Mouse (Mus musculus): Measurements from ENCODE around the gene Fasl. TPM values are rescaled to one million over a fixed set of nuclear protein-coding genes. Genes with fewer than 3 reads are reported as not detected.

The Fasl gene
- total and polyA plus RNA-seq, 2 experiments from 2014 or later = 0.56 to 0.63 TPM

DNA sequence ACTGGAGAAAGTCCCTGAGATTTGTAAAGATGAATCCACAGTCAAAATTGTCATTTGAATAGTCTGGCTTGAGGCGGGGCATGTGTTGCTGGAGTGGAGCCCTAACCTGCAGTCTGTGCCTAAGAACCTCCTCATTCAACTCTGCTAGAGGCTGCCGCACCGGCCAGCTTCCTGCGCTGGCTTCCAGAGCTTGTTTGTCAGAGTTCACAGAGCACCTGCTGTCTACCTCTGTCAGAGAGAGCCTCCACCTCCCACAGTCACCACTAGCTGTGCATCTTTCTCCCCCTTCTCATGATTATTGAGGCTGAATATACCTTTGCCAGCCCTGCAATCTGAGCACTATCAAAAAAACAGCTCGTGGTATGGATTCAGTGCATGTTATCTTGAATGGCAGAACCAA is 22.4 kb downstream of the Fasl start:
- Histone ChIP-seq H3K27me3 (ENCODE audit: insufficient read depth, low read length) (no peaks in the 10 kb centered on the region), H3K4me2 (ENCODE audit: low read depth, low read length) (no peak overlapping the region), H3K9me3 (ENCODE audit: low read length) (no peaks in the 10 kb centered on the region), H3K36me3 (ENCODE audit: insufficient read depth, low read length) (no peaks in the 10 kb centered on the region), H3K9ac (replicated peaks; ENCODE audit: low read length) (no peak overlapping the region), H3K4me3 (ENCODE audit: low read length) (no peak overlapping the region), H3K4me1 (ENCODE audit: insufficient read depth, low read length) (no peaks in the 10 kb centered on the region), H3K27ac (no peak overlapping the region)
- ATAC-seq (no peak), DNase-seq (ENCODE audit: low spot score) (no peak)
- WGBS = 50% methylated on average over 5 of the region's 5 CpGs
- no peak for TF ChIP-seq CTCF (IDR thresholded peaks at IDR 0.05; ENCODE audit: low read depth)

DNA sequence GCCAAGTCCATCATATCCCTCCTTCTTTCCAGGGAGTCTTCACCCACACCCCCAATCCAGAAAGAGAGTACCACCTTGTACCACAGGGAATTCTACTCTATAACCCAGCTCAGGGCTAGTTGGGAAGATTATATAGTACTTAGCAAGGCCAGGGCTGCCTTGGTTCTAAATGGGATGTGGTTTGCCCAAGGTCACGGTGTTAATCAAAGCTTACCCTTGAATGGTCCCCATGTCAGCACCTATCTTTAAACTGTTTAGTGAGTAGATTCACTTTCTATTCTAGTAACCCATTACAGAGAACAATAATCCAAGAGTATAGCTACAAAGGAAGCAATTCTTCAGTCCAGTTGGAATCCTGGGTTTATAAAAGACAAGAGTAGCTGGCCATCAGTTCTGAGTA is 23.3 kb downstream of the Fasl start:
- no peak overlapping the region for H3K9ac ChIP-seq (replicated peaks; ENCODE audit: low read length)
- no peak for DNase-seq (ENCODE audit: low spot score)
- H3K4me1 ChIP-seq (ENCODE audit: insufficient read depth, low read length) = no peaks in the 10 kb centered on the region
- ATAC-seq = no peak
- 89% methylated on average over 1 of the region's 1 CpGs for WGBS
- no peak overlapping the region for H3K27ac ChIP-seq
- no peak for TF ChIP-seq CTCF (IDR thresholded peaks at IDR 0.05; ENCODE audit: low read depth)
- no peak overlapping the region for H3K4me3 ChIP-seq (ENCODE audit: low read length)
- no peak overlapping the region for H3K4me2 ChIP-seq (ENCODE audit: low read depth, low read length)
- H3K36me3 ChIP-seq (ENCODE audit: insufficient read depth, low read length) = no peaks in the 10 kb centered on the region
- H3K9me3 ChIP-seq (ENCODE audit: low read length) = no peaks in the 10 kb centered on the region
- no peaks in the 10 kb centered on the region for H3K27me3 ChIP-seq (ENCODE audit: insufficient read depth, low read length)

DNA sequence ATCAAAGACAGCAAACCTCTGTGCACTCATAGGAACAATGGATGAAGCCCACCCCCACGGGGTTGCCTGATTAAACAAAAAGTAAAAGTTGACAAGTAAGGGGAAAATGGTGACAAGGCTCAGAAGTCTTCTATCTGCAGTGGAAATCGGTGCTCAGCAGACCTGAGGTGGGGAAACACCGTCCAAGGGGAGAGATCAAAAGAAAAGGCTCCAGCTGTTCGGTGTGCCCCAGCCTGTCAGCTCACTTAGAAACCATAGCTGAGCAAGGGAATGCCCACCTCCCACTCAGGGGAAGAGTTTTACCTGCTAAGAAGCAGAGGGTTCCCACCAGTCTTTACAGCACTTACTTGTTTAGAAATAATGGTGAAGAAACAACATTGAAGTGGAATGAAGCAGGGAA is 26.7 kb downstream of the Fasl start:
- WGBS = 37% methylated on average over 4 of the region's 4 CpGs
- TF ChIP-seq CTCF (IDR thresholded peaks at IDR 0.05; ENCODE audit: low read depth) = no peak
- no peak for ATAC-seq
- H3K4me2 ChIP-seq (ENCODE audit: low read depth, low read length) = no peak overlapping the region
- no peak overlapping the region for H3K9ac ChIP-seq (replicated peaks; ENCODE audit: low read length)
- H3K27ac ChIP-seq = no peak overlapping the region
- no peak for DNase-seq (ENCODE audit: low spot score)
- no peaks in the 10 kb centered on the region for H3K36me3 ChIP-seq (ENCODE audit: insufficient read depth, low read length)
- H3K27me3 ChIP-seq (ENCODE audit: insufficient read depth, low read length) = no peaks in the 10 kb centered on the region
- no peaks in the 10 kb centered on the region for H3K4me1 ChIP-seq (ENCODE audit: insufficient read depth, low read length)
- H3K9me3 ChIP-seq (ENCODE audit: low read length) = no peaks in the 10 kb centered on the region
- no peak overlapping the region for H3K4me3 ChIP-seq (ENCODE audit: low read length)

DNA sequence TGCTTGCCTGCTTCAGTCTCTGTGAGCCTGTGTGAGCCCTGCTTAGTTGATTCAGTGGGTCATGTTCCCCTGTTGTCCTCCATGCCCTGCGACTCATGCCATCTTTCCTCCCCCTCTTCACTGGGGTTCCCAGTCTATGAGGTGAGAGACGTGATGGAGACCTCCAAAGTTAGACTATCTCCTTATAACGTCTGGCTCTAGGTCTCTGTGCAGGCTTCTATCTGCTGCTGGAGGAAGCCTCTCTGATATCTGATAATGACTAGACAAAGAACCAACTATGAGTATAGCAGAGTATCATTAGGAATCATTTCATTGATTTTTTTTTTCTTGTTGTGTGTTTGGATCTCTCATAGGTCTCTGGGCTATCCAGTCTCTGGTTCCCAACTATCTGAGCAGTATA is 31.7 kb downstream of the Fasl start:
- no peak for TF ChIP-seq CTCF (IDR thresholded peaks at IDR 0.05; ENCODE audit: low read depth)
- Histone ChIP-seq H3K36me3 (ENCODE audit: insufficient read depth, low read length) (no peaks in the 10 kb centered on the region), H3K9me3 (ENCODE audit: low read length) (no peaks in the 10 kb centered on the region), H3K27me3 (ENCODE audit: insufficient read depth, low read length) (no peaks in the 10 kb centered on the region), H3K9ac (replicated peaks; ENCODE audit: low read length) (no peak overlapping the region), H3K4me2 (ENCODE audit: low read depth, low read length) (no peak overlapping the region), H3K4me3 (ENCODE audit: low read length) (no peak overlapping the region), H3K4me1 (ENCODE audit: insufficient read depth, low read length) (no peaks in the 10 kb centered on the region), H3K27ac (no peak overlapping the region)
- DNase-seq (ENCODE audit: low spot score) = no peak
- WGBS = 85% methylated on average over 3 of the region's 3 CpGs
- ATAC-seq = no peak

DNA sequence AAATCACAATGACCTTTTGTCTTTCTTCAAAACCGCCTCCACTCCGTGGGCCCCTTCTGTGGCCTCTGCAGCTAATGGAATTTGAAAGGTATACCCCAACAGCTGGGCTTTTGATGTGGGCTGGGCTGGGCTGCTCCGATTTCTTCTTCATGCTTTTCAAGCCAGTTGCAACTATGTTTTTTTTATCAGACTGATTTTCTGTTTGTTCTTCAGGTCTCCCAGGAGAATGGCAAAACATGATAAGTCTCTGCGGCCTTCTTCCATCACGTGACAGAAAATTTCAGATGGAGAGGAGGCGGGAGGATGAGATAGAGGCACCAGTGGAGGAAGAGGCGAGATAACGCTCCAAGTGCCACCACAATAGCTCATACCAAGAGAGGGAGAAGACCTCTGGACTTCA is 37.0 kb downstream of the Fasl start:
- Histone ChIP-seq H3K9ac (replicated peaks; ENCODE audit: low read length) (no peak overlapping the region), H3K4me1 (ENCODE audit: insufficient read depth, low read length) (no peaks in the 10 kb centered on the region), H3K36me3 (ENCODE audit: insufficient read depth, low read length) (no peaks in the 10 kb centered on the region), H3K4me2 (ENCODE audit: low read depth, low read length) (no peak overlapping the region), H3K4me3 (ENCODE audit: low read length) (no peak overlapping the region), H3K9me3 (ENCODE audit: low read length) (no peaks in the 10 kb centered on the region), H3K27ac (no peak overlapping the region), H3K27me3 (ENCODE audit: insufficient read depth, low read length) (no peaks in the 10 kb centered on the region)
- DNase-seq (ENCODE audit: low spot score) = no peak
- 61% methylated on average over 8 of the region's 8 CpGs for WGBS
- ATAC-seq = no peak
- no peak for TF ChIP-seq CTCF (IDR thresholded peaks at IDR 0.05; ENCODE audit: low read depth)

DNA sequence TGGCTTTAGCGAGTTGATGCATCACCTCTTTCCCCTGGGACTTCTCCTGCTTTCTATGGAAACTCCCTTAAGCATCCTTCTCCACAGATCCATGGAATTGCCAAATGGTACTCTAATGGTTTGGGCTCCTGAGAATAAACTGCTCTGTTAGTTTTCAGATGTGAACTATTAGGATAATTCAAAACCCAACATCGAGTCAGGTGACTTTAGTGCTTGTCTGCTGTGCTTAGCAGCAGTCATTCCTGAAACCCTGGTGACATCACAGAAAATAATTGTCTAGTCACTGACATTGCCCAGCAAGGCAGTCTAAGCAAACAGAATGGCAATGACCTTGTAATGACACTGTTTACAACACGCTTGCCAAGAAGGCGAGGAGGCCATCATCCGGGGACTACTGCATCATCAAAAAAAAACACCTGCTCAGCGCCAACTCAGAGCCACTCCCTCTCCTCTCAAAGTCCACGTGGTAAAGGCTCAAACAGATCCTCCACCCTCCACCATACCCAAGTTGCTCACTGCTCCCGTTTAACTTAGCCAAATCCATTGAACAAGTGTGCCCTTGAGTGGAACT is 37.7 kb downstream of the Fasl start:
- Histone ChIP-seq H3K9me3 (ENCODE audit: low read length) (no peaks in the 10 kb centered on the region), H3K27me3 (ENCODE audit: insufficient read depth, low read length) (no peaks in the 10 kb centered on the region), H3K9ac (replicated peaks; ENCODE audit: low read length) (no peak overlapping the region), H3K4me2 (ENCODE audit: low read depth, low read length) (no peak overlapping the region), H3K27ac (no peak overlapping the region), H3K4me1 (ENCODE audit: insufficient read depth, low read length) (no peaks in the 10 kb centered on the region), H3K36me3 (ENCODE audit: insufficient read depth, low read length) (no peaks in the 10 kb centered on the region), H3K4me3 (ENCODE audit: low read length) (no peak overlapping the region)
- no peak for ATAC-seq
- WGBS = 76% methylated on average over 8 of the region's 8 CpGs
- TF ChIP-seq CTCF (IDR thresholded peaks at IDR 0.05; ENCODE audit: low read depth) = no peak
- DNase-seq (ENCODE audit: low spot score) = no peak

DNA sequence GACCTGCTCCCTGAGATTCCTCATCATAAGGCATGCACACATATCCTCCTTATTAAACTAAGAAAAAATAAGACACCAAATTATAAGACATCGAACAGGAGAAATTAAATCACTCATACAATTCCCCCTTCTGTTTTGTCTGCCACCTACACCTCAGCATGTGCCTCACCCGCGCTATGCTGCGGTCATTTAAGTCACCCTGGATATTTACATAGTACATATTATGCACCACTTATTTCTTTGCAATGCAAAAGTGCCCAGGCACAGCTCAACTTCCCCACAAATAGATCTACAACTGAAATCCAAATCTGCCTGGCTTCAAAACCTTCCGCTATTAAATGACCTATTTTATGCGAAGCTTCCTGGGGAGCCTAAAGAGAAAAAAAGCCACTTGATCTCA is 39.6 kb downstream of the Fasl start:
- no peaks in the 10 kb centered on the region for H3K27me3 ChIP-seq (ENCODE audit: insufficient read depth, low read length)
- no peak overlapping the region for H3K9ac ChIP-seq (replicated peaks; ENCODE audit: low read length)
- H3K4me2 ChIP-seq (ENCODE audit: low read depth, low read length) = no peak overlapping the region
- H3K4me1 ChIP-seq (ENCODE audit: insufficient read depth, low read length) = no peaks in the 10 kb centered on the region
- DNase-seq (ENCODE audit: low spot score) (no peak), ATAC-seq (no peak)
- no peak overlapping the region for H3K4me3 ChIP-seq (ENCODE audit: low read length)
- WGBS = 86% methylated on average over 6 of the region's 6 CpGs
- TF ChIP-seq CTCF (IDR thresholded peaks at IDR 0.05; ENCODE audit: low read depth) = no peak
- no peaks in the 10 kb centered on the region for H3K36me3 ChIP-seq (ENCODE audit: insufficient read depth, low read length)
- no peak overlapping the region for H3K27ac ChIP-seq
- H3K9me3 ChIP-seq (ENCODE audit: low read length) = no peaks in the 10 kb centered on the region
